Mouse (Mus musculus) fibroblast of lung, adult 2 months (primary cell): ENCODE results near the gene Tiprl.

Experiments
- DNase-seq: peaks from one replicate; pipeline ENCODE4 v3.0.0-alpha.2; 2011; ENCODE audit warnings: low read depth

The Tiprl gene

GRCm38 (mm10) chr1:165201445-165202012, 35.3 kb downstream of the Tiprl start:
- DNase-seq = no peak

GRCm38 (mm10) chr1:165200748-165201147, 36.0 kb downstream of the Tiprl start:
- DNase-seq = no peak

- no peak for DNase-seq
These were observed 37.2 kb downstream of the Tiprl start for GRCm38 (mm10) chr1:165199639-165200038.

GRCm38 (mm10) chr1:165198951-165199350, 37.8 kb downstream of the Tiprl start:
- DNase-seq = no peak

GRCm38 (mm10) chr1:165197875-165198274, 38.9 kb downstream of the Tiprl start:
- DNase-seq = no peak

GRCm38 (mm10) chr1:165195396-165195960, 41.3 kb downstream of the Tiprl start:
- DNase-seq = no peak

- no peak for DNase-seq
These were observed 42.2 kb downstream of the Tiprl start for GRCm38 (mm10) chr1:165194662-165195013.

- DNase-seq = peak; percentile 54
These were observed 42.7 kb downstream of the Tiprl start, which contains the start of gene Sft2d2 for GRCm38 (mm10) chr1:165193880-165194661. Sft2d2 (minus strand) TSS chr1:165194438.

GRCm38 (mm10) chr1:165193426-165193825, 43.4 kb downstream of the Tiprl start:
- DNase-seq = no peak

- DNase-seq = no peak
These were observed 44.0 kb downstream of the Tiprl start for GRCm38 (mm10) chr1:165192714-165193264.

GRCm38 (mm10) chr1:165192102-165192501, 44.7 kb downstream of the Tiprl start:
- DNase-seq = peak; percentile 51

GRCm38 (mm10) chr1:165191611-165192010, 45.2 kb downstream of the Tiprl start:
- DNase-seq = peak; percentile 69

GRCm38 (mm10) chr1:165190571-165191273, 46.1 kb downstream of the Tiprl start:
- DNase-seq = no peak

GRCm38 (mm10) chr1:165190068-165190467, 46.7 kb downstream of the Tiprl start:
- no peak for DNase-seq

- no peak for DNase-seq
These were observed 47.8 kb downstream of the Tiprl start for GRCm38 (mm10) chr1:165188806-165189580.

- DNase-seq = no peak
These were observed 49.4 kb downstream of the Tiprl start for GRCm38 (mm10) chr1:165187357-165187756.

- no peak for DNase-seq
These were observed 50.3 kb downstream of the Tiprl start for GRCm38 (mm10) chr1:165186491-165186890.

- no peak for DNase-seq
These were observed 51.7 kb downstream of the Tiprl start for GRCm38 (mm10) chr1:165185116-165185515.

GRCm38 (mm10) chr1:165184178-165184577, 52.6 kb downstream of the Tiprl start:
- no peak for DNase-seq

GRCm38 (mm10) chr1:165183400-165183799, 53.4 kb downstream of the Tiprl start:
- no peak for DNase-seq

GRCm38 (mm10) chr1:165179321-165179720, 57.5 kb downstream of the Tiprl start:
- no peak for DNase-seq

- no peak for DNase-seq
These were observed 58.7 kb downstream of the Tiprl start for GRCm38 (mm10) chr1:165178075-165178474.
